Mouse (Mus musculus) left cerebral cortex, postnatal 36 days (tissue): ENCODE results near the gene Arcn1. TPM values are rescaled to one million over a fixed set of nuclear protein-coding genes. Genes with fewer than 3 reads are reported as not detected.

Experiments used
- DNase-seq, 2 experiments: peaks; one replicate each; pipeline ENCODE4 v3.0.0; 2021 to 2022; ENCODE audit warnings: low spot score in 2 of 2, mixed read lengths in 1 of 2
- intact Hi-C: fragments of 180-260 bp; cut with DNase I; formaldehyde crosslinking; loops from one replicate; pipeline ENCODE4 v1.15.1; 2025
- total RNA-seq, 2 experiments: library from RNA; stranded (reverse); gene quantifications; 2 replicates each; pipeline ENCODE4 v1.2.3; 2021

The Arcn1 gene
- total RNA-seq, 2 experiments from 2014 or later: 89.0 to 99.0 TPM

DNA sequence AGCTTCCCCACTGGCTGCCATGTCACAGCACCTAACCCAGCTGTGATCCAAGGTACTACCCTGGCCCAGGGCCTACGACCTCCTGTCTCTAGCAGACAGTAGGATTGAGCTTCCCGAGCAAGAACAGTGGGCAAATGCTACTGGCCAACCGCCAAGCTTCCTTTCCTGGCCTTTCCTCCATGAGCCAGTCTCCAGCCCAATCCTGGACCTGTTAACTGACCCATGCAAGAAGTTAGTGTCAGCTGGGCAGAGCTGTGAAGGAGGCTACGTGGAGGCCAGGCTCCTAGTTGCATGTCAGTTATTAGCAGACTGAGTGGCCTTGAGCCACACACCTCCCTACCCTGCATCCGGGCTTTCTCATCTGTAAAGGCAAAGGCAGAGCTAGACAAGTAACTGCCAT is 67.9 kb downstream of the Arcn1 start:
- intact Hi-C loops: no loop called here
- no peak for DNase-seq

DNA sequence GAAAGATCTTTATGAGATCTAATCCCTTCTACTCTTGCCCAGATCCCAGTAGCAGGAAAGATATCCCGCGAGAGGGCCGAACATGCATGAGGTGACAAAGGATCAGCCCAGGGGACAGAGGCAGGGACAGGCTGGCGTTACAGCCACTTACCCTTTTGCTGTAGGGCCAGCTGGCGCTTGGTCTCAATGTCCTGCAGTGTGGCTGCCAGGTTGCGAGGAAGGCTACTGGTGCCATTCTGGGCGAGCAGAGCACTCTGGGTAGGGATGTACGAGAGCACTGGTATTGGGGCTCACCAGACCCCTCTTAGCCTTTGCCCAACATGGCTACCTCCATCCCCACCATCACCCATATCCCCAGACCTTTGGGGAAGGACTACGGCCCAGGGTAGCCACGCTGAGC is 68.4 kb downstream of the Arcn1 start:
- intact Hi-C loops: no loop called here
- no peak for DNase-seq

DNA sequence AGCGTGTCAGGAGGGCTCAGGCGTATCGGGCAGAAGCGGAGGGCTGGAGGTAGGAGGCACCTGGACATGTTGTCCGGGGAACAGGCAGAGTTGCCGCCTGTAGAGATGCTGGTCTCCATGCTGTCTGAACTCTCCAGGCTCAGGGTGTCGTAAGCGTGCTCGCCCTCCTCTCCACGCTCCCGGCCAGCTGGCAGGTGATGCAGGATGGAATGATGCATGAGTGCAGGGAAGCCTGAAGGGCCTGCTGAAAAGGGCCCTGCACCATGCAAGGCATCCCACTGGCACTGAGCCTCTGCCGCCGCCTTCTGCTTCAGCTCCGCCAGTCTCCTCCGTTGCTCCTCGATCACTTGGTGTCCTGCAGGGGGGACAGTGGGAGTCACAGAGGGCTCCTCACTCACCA is 69.8 kb downstream of the Arcn1 start:
- intact Hi-C loops: no loop called here
- DNase-seq: no peak

DNA sequence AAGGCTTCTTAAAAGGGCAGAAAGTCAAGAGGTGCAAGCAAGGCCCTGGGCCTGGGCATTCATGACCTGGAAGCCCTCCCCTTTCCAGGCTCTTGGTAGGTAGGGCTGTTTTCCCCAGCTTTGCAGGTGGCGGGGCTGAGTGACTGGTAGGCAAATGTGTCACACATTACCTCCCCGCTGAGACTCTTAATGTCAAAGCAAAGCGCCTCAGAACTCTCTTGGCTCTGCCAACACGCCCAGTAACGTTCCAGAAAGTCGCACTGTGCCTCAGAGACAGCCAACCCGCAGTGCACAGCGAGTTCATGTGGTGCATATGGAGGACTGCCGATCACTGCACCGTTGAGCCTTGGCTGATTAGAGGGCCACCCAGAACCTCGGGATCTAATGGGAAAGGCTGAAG is 74.6 kb downstream of the Arcn1 start:
- intact Hi-C loops: no loop called here
- DNase-seq: no peak

DNA sequence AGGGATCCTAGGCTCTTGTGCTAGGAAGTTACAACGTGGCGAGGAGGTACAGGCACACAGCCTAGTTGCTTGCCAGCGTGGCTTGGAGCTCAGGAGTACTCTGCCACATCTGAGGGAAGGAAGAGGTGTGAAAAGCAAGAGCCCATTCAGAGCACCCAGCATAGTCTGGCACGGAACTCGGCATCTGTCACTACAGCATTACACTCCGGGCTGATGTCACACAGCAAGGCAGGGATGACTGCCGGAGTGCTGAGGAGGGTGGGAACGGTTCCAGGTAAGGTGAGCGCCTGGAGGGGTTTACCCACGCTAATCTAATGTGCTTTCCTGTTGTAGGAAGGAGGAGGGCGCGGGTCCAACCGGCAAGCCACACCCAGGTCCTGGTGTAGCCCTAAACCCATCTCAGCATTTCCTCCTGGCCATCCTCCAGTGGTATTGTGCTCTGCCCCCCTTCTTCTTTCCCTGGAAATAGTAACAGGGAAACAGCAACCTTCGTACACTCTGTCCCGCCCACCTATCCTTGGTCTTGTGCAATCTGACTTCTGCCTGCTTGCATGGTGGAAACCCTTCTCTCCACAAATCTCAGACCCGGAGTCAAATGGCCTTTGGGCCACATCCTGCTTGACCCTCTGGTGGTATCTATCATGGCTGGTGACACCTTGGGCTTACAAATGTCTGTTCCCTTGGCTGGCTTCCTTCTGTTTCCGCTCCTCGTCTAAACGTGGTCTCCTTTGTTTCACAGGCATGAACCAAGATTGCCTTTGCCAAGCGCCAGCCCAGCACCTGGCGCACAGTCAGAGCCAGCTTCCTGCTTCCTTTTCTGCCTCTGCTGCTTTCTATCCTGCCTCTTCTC is 75.7 kb downstream of the Arcn1 start:
- peak; percentile 80 to 81 for DNase-seq
- intact Hi-C loops: no loop called here

Other genes starting within 250 kb of the Arcn1 start
- gene Cxcr5, start 206.0 kb downstream of the Arcn1 start, total RNA-seq: not detected
- 100 to 1,000 TPM; 128 to 140 TPM for gene Ddx6, start 163.0 kb downstream of the Arcn1 start, total RNA-seq
- under 1 TPM in 1 of 2 experiments, not detected in 1; 0.27 TPM for gene Treh, start 94.6 kb downstream of the Arcn1 start, total RNA-seq
- 10 to 100 TPM; 74.9 to 86.3 TPM for gene Phldb1, start 32.6 kb downstream of the Arcn1 start, total RNA-seq
- 10 to 100 TPM; 65.0 to 72.9 TPM for gene Ift46, start 63 bp upstream of the Arcn1 start, total RNA-seq
- gene Tmem25, start 31.5 kb upstream of the Arcn1 start, total RNA-seq: 10 to 100 TPM; 54.0 to 54.9 TPM
- 1 to 10 TPM in 1 of 2 experiments, not detected in 1; 1.4 TPM for gene Ttc36, start 35.2 kb upstream of the Arcn1 start, total RNA-seq
- 10 to 100 TPM; 52.2 to 79.3 TPM for gene Kmt2a, start 113.5 kb upstream of the Arcn1 start, total RNA-seq
- gene Atp5l, start 152.9 kb upstream of the Arcn1 start, total RNA-seq: 100 to 1,000 TPM; 303 to 311 TPM
- 10 to 100 TPM; 60.9 to 78.5 TPM for gene Ube4a, start 197.8 kb upstream of the Arcn1 start, total RNA-seq
- gene Cd3g, start 212.6 kb upstream of the Arcn1 start, total RNA-seq: not detected
- gene Cd3d, start 213.9 kb upstream of the Arcn1 start, total RNA-seq: not detected
- gene Cd3e, start 241.8 kb upstream of the Arcn1 start, total RNA-seq: not detected